Mouse (Mus musculus): ENCODE results near the gene Unc45b.
A peak's percentile ranks its signal among the peaks of the same experiment; 100 is the strongest.
"Not testable (repeated sequence)": the region's sequence is repeated elsewhere in the genome, so short reads cannot be mapped to it uniquely, and the experiment has no call there.

Gene Unc45b

DNA sequence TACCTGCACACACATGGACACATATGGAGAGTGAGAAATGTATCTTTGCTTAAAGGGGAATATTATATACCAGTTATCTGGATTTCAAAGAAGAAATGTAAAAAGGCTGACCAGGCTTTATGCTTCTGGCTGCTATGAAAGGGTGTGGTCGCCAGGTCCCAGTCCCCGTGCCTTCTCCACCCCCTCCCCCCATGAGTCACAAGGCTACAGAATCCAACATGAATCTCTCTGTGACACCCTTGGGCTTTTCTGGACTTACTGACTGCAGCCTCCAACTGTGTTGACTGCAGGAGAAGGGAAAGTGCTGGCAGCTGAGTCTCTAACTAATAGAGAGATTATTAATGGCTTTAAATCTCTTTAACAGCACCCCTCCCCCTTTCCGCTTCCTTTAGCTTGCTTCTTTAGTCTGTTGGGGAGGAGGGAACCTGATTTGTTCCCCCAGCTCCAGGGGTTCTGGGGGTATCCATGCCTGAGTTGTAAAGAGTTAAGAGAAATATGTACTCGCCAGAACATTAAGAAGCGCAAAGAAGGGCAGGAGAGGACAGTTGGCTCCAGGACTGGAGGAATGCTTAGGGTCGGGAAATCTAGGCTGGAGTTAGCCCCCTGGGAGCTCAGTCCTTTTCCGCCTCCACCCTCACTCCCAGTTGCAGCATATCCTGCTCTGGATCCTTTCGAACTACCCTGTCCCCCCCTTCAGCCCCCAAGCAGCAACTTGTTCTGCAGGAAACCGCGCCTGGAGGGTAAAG, 40.6 kb downstream of the Unc45b start, which contains the start of gene Slfn5:
TSS of gene Slfn5 (plus strand) at position 614 of the 746 bp plus-strand sequence.
- no peak for DNase-seq

GRCm38 (mm10) chr11:82951865-82952611, 41.7 kb downstream of the Unc45b start:
- DNase-seq: no peak

DNA sequence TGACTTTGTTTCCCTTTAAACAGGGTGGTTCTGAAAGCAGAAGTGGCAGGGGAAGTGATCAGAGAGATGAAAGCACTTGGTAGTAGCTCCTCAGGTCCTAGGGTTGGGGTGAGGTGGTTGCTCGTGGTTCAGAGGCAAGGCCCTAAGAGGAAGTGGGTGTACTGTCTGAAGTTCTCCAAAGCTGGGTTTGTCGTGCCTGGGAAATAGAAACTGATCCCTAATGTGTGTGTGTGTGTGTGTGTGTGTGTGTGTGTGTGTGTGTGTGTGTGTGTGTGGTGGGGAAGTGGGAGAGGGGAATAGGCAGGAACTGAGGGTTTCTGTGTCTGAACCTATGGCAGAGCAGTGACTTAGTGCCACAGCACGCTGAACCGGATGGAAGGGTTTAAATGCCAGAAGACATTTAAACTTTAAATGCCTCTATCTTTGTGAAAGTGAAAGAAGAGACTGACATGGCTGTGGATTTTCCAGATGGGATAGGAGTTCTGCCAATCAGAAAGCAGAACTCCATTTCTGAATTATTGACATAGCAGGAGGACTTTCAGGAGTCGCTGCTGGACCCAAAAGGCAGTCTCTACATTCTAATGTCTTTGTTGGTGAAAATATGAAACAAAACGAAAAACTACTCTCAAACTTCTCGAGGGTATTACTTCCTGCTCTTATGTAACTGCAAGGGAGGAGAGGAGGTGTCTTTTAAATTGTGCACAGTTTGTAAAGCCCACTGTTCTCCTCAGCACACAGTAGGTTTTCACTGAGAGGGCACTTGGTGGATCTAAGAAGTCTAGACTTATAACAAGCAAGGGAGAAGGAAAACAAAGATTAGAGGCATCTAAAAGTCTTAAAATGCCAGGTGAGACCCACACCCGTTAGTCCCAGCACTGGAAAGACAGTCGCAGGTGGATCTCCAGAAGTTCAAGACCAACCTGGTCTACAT, 42.5 kb downstream of the Unc45b start:
- no peak for DNase-seq

DNA sequence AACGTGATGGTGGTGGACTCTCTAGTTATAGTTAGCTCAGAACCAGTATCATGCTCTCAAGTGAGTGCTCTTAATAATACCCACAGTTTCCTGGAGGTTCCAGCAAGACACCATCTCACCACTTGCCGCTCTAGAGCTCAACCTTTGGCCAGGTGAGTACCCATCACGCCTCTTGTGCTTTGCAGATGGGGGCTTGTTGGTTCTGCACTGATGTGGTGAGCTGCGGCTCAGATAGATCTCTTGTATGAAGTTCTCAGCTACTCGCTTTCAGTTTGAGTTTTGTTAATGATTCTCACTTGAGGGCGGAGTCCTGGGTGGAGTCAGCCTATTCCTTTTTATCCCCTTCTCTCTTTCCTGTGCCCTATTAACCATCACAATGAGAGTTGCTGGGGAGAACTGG, 44.3 kb downstream of the Unc45b start:
- no peak for DNase-seq

DNA sequence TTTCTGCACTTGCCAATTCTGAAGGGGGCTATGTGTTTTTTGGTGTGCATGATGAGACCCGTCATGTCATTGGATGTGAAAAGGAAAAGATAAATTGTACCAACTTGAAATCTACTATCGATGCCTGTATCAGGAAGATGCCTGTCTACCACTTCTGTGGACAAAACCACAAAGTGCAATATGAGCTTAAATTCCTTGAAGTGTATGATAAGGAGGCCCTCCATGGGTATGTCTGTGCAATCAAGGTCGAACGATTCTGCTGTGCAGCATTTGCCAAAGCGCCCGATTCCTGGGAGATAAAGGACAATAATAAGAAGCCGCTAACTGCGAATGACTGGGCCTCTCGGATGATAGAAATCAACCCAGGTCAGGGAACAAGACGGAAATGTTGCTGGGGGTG, 46.6 kb downstream of the Unc45b start:
- no peak for DNase-seq

DNA sequence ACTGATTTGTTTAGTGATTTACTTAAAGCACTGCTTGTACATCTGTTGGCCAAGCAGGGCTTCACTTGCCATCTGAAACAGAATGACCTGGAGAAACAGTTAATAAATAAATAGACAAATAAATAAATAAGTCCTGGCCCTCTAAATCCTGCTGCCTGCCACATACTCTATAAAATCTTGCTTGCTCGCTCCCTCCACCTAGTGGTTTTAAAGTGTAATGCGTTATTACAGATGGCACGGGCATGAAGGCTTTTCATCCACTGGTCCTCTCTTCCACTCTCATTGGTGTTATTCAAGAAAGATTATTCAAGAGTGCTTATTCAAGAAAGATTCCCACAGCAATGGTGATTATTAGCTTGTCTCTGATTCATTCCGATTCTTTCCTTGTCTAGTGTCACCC, 49.3 kb downstream of the Unc45b start:
- peak; percentile 32 for DNase-seq

GRCm38 (mm10) chr11:82961743-82962142, 51.4 kb downstream of the Unc45b start:
- DNase-seq: no peak

- DNase-seq: no peak
Observed at GRCm38 (mm10) chr11:82962215-82962614, 51.9 kb downstream of the Unc45b start.

DNA sequence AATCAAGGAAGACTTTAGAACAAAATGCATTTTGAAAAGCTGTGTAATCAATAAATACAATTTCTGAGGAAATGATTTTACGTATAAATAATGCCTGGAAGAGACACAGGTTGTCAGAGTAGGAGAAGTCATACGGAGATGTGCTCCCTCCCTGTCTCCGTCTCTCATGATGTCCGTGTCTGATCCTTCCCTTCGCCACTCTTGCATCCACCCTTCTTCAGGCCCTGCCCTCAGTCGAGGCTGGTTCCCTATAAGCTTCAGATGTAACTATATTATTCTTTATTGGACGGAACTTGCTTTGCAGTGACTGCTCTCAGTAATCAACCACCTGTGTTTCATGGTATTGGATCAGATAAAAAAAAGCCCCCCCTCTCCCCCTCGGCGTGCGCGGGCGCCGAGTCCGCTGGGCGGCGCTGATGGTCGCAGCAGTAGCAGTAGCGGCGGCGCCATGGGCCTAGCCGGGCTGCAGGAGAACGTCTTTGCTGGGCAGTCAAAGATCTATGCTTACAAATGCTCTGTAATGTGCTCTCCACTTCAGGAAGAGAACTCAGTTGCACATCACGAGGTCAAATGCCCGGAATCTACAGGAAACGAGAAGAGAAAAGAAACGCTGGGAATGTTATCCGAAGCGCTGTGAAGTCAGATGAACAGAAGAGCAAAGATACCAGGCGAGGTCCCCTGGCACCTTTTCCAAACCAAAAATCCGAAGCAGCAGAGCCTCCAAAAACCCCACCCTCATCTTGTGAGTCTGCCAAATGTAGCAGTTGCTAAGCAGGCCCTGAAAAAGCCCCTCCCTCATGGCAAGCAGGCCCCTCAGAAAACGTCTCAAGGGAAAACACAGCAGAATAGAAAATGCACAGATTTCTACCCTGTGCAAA, 60.6 kb downstream of the Unc45b start:
- DNase-seq: peak; percentile 28

GRCm38 (mm10) chr11:82971590-82971974, 61.2 kb downstream of the Unc45b start:
- DNase-seq: no peak

DNA sequence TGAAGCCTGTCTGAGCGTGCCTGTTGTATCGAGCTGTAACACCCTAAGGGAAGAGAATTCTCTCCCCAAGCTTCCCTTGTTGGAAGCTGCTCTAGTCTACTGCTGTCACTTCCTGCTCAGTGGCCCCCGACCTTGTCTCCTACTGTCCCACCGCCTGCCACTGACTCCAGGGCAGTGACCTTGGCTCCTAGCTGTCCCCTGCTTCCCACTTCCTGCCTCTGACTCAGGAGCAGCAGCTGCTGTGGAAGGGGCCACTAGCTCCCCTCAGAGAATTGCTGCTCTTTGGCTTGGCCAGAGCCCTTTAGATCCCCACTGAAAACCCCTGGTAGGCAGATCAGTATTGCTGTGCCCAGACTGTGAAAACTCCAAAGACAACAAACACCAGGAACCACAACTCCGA, 63.6 kb downstream of the Unc45b start:
- no peak for DNase-seq

DNA sequence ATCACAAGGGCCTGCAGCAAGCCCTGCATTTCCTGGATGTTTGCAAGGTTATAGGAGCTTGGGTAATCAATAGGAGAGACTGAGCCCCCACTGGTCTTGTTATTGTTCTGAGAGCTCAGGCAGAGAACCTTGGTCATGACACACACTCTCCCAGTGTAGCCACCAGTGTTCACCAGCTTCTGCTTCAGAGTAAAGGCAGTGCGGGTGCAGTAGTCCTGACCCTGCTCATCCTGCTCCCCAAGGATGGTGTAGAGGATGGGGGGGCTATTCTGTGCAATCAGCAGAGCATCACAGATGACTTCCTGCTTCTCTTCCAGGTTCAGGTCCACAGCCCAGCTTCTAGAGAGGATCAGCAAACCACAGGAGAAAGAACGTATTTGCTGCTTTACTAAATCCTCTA, 72.1 kb downstream of the Unc45b start:
- not testable (repeated sequence) for DNase-seq

GRCm38 (mm10) chr11:82983193-82983592, 72.8 kb downstream of the Unc45b start:
- no peak for DNase-seq

DNA sequence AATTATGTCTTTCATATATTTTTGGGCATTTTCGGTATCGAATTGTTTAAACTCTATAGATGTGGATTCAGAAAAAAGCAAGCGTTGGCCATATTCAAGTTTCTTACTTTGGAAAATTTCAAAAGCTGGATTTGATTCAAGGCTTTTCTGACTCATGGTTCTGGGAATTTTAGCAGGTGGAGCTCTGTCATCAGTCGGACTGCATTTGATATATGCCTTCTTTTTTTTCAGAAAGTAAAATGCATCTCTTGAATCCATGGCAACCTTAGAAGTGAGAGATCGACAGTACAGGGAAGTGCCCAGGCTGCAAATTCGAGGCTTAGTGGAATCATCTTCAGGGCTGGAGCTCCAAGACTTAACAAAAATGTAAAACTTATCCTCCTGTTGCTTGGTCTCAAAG, 77.3 kb downstream of the Unc45b start:
- no peak for DNase-seq

- no peak for DNase-seq
Observed at GRCm38 (mm10) chr11:82989357-82989756, 79.0 kb downstream of the Unc45b start.

DNA sequence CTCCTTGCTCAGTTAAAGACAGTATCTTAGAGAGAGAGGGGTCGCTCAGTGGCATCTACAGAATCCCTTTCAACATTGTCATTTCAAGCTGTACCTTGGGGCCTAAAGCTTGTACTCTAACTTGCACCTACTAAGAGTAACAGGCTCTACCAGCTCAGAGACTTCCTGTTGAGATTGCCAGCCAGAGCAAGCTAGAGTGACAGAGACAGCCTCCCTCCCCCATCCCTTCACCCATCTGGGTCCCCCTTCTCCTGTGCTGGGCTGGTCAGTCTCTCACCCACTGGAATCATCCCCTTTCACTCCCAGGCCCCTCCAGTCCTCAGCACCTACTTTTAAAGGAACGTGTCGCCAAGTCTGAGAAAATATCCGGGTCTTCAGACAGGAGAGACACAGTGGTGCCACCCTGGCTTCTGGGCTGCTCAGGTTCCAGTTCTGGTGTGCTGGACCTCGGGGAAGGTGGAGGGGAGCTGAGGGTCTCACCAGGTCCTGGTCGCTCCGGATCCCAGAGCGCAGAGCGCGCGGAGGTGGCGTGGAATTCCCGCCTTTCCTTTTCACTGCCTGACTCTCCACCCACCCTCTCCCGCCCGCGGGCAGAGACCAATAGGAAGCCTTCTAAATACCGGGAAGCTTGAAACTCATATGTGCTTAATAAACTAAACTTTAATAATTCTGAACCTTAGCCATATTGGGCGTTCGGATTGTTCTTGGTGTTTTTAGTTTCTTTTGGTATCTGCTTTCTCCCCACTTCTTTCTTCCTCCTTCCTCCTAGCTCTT, 80.4 kb downstream of the Unc45b start:
- not testable (repeated sequence) for DNase-seq

- DNase-seq: peak; percentile 11
Observed at GRCm38 (mm10) chr11:82991469-82992166, 81.3 kb downstream of the Unc45b start, which contains the start of gene Slfn9. Slfn9 (minus strand) TSS chr11:82991830.
